Mouse (Mus musculus) hindbrain, embryonic 15.5 days (tissue): Measurements from ENCODE around the gene Hdac5. TPM values are rescaled to one million over a fixed set of nuclear protein-coding genes. Genes with fewer than 3 reads are reported as not detected.

Source experiments
- ATAC-seq: fragments of 200-750 bp; cut with Nextera tagmentation; 2 replicates; pipeline ENCODE4 v1.8.0; 2017; ENCODE audit warnings: low read depth, moderate number of reproducible peaks, moderate TSS enrichment; ENCODE audit not compliant: low FRiP score
- H3K27ac ChIP-seq: fragments of 300-500 bp; sonication (generic); replicated peaks from 2 replicates; pipeline ENCODE4 v1.5.1; 2015; ENCODE audit warnings: mild to moderate bottlenecking, inconsistent platforms
- H3K27me3 ChIP-seq: fragments of 300-500 bp; sonication (generic); 2 replicates; pipeline ENCODE4 v1.6.1; 2015; ENCODE audit warnings: control low read depth, inconsistent platforms
- H3K36me3 ChIP-seq: fragments of 300-500 bp; sonication (generic); 2 replicates; pipeline ENCODE4 v1.6.1; 2015; ENCODE audit warnings: control low read depth, inconsistent platforms
- H3K4me1 ChIP-seq: fragments of 300-500 bp; sonication (generic); replicated peaks from 2 replicates; pipeline ENCODE4 v1.6.1; 2015; ENCODE audit warnings: control low read depth, inconsistent platforms
- H3K4me2 ChIP-seq: fragments of 300-500 bp; sonication (generic); 2 replicates; pipeline ENCODE4 v1.6.1; 2015; ENCODE audit warnings: moderate library complexity, mild to moderate bottlenecking, inconsistent platforms
- H3K4me3 ChIP-seq: fragments of 300-500 bp; sonication (generic); 2 replicates; pipeline ENCODE4 v1.5.1; 2015; ENCODE audit warnings: mild to moderate bottlenecking, inconsistent platforms
- H3K9ac ChIP-seq: fragments of 300-500 bp; sonication (generic); 2 replicates; pipeline ENCODE4 v1.6.1; 2015; ENCODE audit warnings: inconsistent platforms
- H3K9me3 ChIP-seq: fragments of 300-500 bp; sonication (generic); 2 replicates; pipeline ENCODE4 v1.6.1; 2016; ENCODE audit warnings: control low read depth, inconsistent platforms
- WGBS: fragments of 180-500 bp; shearing (Covaris S2); methylation state at CpG from one replicate; pipeline ENCODE4 v1.1.7; 2015; 5-methylcytosine and 5-hydroxymethylcytosine counted together
- polyA plus RNA-seq: library from polyadenylated mRNA; unstranded; fragments of >200 nt; fragmentation: Nextera tagmentation; extraction: Ambion mirVana; gene quantifications from 2 replicates; pipeline ENCODE4 v1.2.1, GENCODE M21; 2015

Hdac5 gene
- polyA plus RNA-seq, 1 experiment from 2014 or later: 82.7 TPM

GRCm38 (mm10) chr11:102257514-102257913, 27.5 kb upstream of the Hdac5 start:
- Histone ChIP-seq H3K9ac (no peak overlapping the region), H3K4me1 (no peaks in the 10 kb centered on the region), H3K27ac (no peak overlapping the region), H3K4me3 (no peak overlapping the region), H3K36me3 (no peaks in the 10 kb centered on the region), H3K9me3 (no peaks in the 10 kb centered on the region), H3K27me3 (no peaks in the 10 kb centered on the region), H3K4me2 (no peak overlapping the region)
- ATAC-seq: no peak
- 33% methylated on average over 9 of the region's 9 CpGs for WGBS

- peak overlapping the region; percentile 86 for H3K4me2 ChIP-seq
- peaks cover 21% of the 10 kb centered on the region for H3K4me1 ChIP-seq
- no peak for ATAC-seq
These were observed 19.6 kb upstream of the Hdac5 start for GRCm38 (mm10) chr11:102249351-102250090.

GRCm38 (mm10) chr11:102248630-102249230, 18.8 kb upstream of the Hdac5 start, which contains the start of gene BC030867:
Gene BC030867 (plus strand): TSS chr11:102248882.
- no peak within 1 kb of the TSS for H3K27ac ChIP-seq
- peak within 1 kb of the TSS; percentile 32 for H3K9ac ChIP-seq
- no peaks in the 10 kb centered on the region for H3K36me3 ChIP-seq
- peak; percentile 54; the same call in 1 of the 2 replicates for ATAC-seq
- no peaks in the 10 kb centered on the region for H3K9me3 ChIP-seq
- peak within 1 kb of the TSS; percentile 86 for H3K4me2 ChIP-seq
- H3K4me3 ChIP-seq: peak within 1 kb of the TSS; percentile 45
- H3K4me1 ChIP-seq: peaks cover 24% of the 10 kb centered on the region
- 0% methylated on average over 41 of the region's 41 CpGs for WGBS
- H3K27me3 ChIP-seq: no peaks in the 10 kb centered on the region

More at GRCm38 (mm10) chr11:102249351-102250090, 19.6 kb upstream of the Hdac5 start:
- Histone ChIP-seq H3K27ac (no peak overlapping the region), H3K9ac (no peak overlapping the region), H3K36me3 (no peaks in the 10 kb centered on the region), H3K27me3 (no peaks in the 10 kb centered on the region), H3K9me3 (no peaks in the 10 kb centered on the region), H3K4me3 (peak overlapping the region; percentile 45)
- WGBS: 12% methylated on average over 9 of the region's 9 CpGs

- 86% methylated on average over 4 of the region's 4 CpGs for WGBS
- ATAC-seq: no peak
- H3K27me3 ChIP-seq: no peaks in the 10 kb centered on the region
- H3K36me3 ChIP-seq: no peaks in the 10 kb centered on the region
- H3K9ac ChIP-seq: no peak overlapping the region
- H3K27ac ChIP-seq: no peak overlapping the region
- H3K4me1 ChIP-seq: peaks cover 24% of the 10 kb centered on the region
- no peak overlapping the region for H3K4me3 ChIP-seq
- no peak overlapping the region for H3K4me2 ChIP-seq
- no peaks in the 10 kb centered on the region for H3K9me3 ChIP-seq
These were observed 16.9 kb upstream of the Hdac5 start for GRCm38 (mm10) chr11:102246871-102247270.

- WGBS: 85% methylated on average over 6 of the region's 6 CpGs
- Histone ChIP-seq H3K27ac (no peak overlapping the region), H3K4me2 (0 out of 2 replicates have a peak overlapping the region, but pooled peaks have one; percentile 66), H3K9ac (no peak overlapping the region), H3K9me3 (no peaks in the 10 kb centered on the region), H3K4me1 (peaks cover 24% of the 10 kb centered on the region), H3K27me3 (no peaks in the 10 kb centered on the region), H3K36me3 (no peaks in the 10 kb centered on the region), H3K4me3 (no peak overlapping the region)
- ATAC-seq: no peak
These were observed 16.3 kb upstream of the Hdac5 start for GRCm38 (mm10) chr11:102246273-102246635.

- Histone ChIP-seq H3K27me3 (no peaks in the 10 kb centered on the region), H3K9me3 (no peaks in the 10 kb centered on the region), H3K4me3 (peak overlapping the region; percentile 38), H3K4me1 (peaks cover 24% of the 10 kb centered on the region), H3K27ac (peak overlapping the region; percentile 76), H3K36me3 (no peaks in the 10 kb centered on the region), H3K9ac (peak overlapping the region; percentile 48), H3K4me2 (peak overlapping the region; percentile 66)
- peak; percentile 39; the same call in 1 of the 2 replicates for ATAC-seq
- WGBS: 34% methylated on average over 14 of the region's 14 CpGs
These were observed 15.8 kb upstream of the Hdac5 start for GRCm38 (mm10) chr11:102245581-102246272.

- peak overlapping the region; percentile 38 for H3K4me3 ChIP-seq
- H3K36me3 ChIP-seq: no peaks in the 10 kb centered on the region
- no peaks in the 10 kb centered on the region for H3K9me3 ChIP-seq
- no peaks in the 10 kb centered on the region for H3K27me3 ChIP-seq
- H3K4me1 ChIP-seq: peaks cover 24% of the 10 kb centered on the region
- under 1% methylated on average over 32 of the region's 32 CpGs for WGBS
- H3K9ac ChIP-seq: peak overlapping the region; percentile 48
- peak; percentile 87 for ATAC-seq
- peak overlapping the region; percentile 66 for H3K4me2 ChIP-seq
- peak overlapping the region; percentile 76 for H3K27ac ChIP-seq
These were observed 15.0 kb upstream of the Hdac5 start for GRCm38 (mm10) chr11:102244926-102245449.

GRCm38 (mm10) chr11:102241874-102242273, 11.9 kb upstream of the Hdac5 start:
- whole genome bisulfite sequencing: 54% methylated on average over 5 of the region's 5 CpGs
- no peak for ATAC-seq
- H3K27ac ChIP-seq: no peak overlapping the region

GRCm38 (mm10) chr11:102241246-102241645, 11.3 kb upstream of the Hdac5 start:
- H3K4me2 ChIP-seq: no peak overlapping the region
- H3K4me1 ChIP-seq: peaks cover 18% of the 10 kb centered on the region
- no peak overlapping the region for H3K4me3 ChIP-seq
- ATAC-seq: no peak
- H3K9ac ChIP-seq: no peak overlapping the region
- H3K9me3 ChIP-seq: no peaks in the 10 kb centered on the region
- H3K27ac ChIP-seq: no peak overlapping the region
- WGBS: 93% methylated on average over 5 of the region's 5 CpGs
- H3K27me3 ChIP-seq: no peaks in the 10 kb centered on the region
- H3K36me3 ChIP-seq: no peaks in the 10 kb centered on the region

More at GRCm38 (mm10) chr11:102241874-102242273, 11.9 kb upstream of the Hdac5 start:
- H3K9me3 ChIP-seq: no peaks in the 10 kb centered on the region
- H3K4me2 ChIP-seq: no peak overlapping the region
- peaks cover 18% of the 10 kb centered on the region for H3K4me1 ChIP-seq
- no peak overlapping the region for H3K4me3 ChIP-seq
- H3K27me3 ChIP-seq: no peaks in the 10 kb centered on the region
- no peak overlapping the region for H3K9ac ChIP-seq
- no peaks in the 10 kb centered on the region for H3K36me3 ChIP-seq

- H3K9ac ChIP-seq: no peak overlapping the region
- peaks cover 14% of the 10 kb centered on the region for H3K4me1 ChIP-seq
- H3K36me3 ChIP-seq: no peaks in the 10 kb centered on the region
- 87% methylated on average over 6 of the region's 6 CpGs for WGBS
- H3K4me2 ChIP-seq: no peak overlapping the region
- no peaks in the 10 kb centered on the region for H3K27me3 ChIP-seq
- H3K9me3 ChIP-seq: no peaks in the 10 kb centered on the region
- H3K27ac ChIP-seq: no peak overlapping the region
- no peak for ATAC-seq
- no peak overlapping the region for H3K4me3 ChIP-seq
These were observed 10.7 kb upstream of the Hdac5 start for GRCm38 (mm10) chr11:102240636-102241035.

GRCm38 (mm10) chr11:102236022-102236421, 6.1 kb upstream of the Hdac5 start:
- Histone ChIP-seq H3K9me3 (no peaks in the 10 kb centered on the region), H3K4me1 (0 out of 2 replicates have a peak, but pooled peaks cover under 1% of the 10 kb centered on the region), H3K36me3 (no peaks in the 10 kb centered on the region), H3K27ac (no peak overlapping the region), H3K9ac (no peak overlapping the region), H3K4me2 (no peak overlapping the region), H3K4me3 (no peak overlapping the region), H3K27me3 (no peaks in the 10 kb centered on the region)
- no peak for ATAC-seq
- 77% methylated on average over 2 of the region's 2 CpGs for WGBS
